Mouse (Mus musculus): ENCODE measurements around the gene Mapk10. TPM values are rescaled to one million over a fixed set of nuclear protein-coding genes. Genes with fewer than 3 reads are reported as not detected.

Gene Mapk10
- polyA plus RNA-seq, 2 experiments: 0.48 to 0.60 TPM

DNA sequence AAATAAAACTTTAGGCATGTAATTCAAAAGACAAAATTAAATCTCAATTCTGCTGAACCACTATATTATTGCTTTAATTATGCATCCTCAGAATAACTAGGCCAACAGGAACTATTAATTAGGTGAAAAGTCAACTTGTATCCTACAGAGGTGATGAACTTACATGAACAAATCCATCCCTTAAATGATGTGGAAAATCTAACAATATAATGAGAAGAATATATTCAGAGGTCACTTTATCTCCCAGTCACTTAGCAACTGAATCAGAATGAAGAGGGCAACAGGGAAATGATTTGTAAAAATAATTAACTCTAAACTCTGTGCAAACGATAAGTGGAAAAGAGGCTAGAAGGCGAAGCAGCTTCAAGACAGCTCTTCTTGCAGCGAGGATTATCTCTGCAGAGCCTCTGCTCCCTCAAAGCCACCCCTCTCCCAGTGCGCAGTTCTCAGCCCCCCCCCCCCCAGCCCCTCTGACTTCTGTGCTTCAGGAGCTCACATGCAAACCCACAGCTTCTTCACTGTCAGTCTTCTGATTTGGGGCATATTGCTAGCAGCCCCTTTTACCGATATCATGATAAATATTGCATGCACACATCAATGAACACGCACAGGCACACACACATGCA lies 138.8 kb downstream of the Mapk10 start:
- H3K4me2 ChIP-seq (replicated peaks; ENCODE audit: low read depth, low read length, severe bottlenecking): no peak overlapping the region
- no peak overlapping the region for H3K9ac ChIP-seq (ENCODE audit: low read depth, low read length, severe bottlenecking)
- no peak for TF ChIP-seq POLR2A (IDR thresholded peaks at IDR 0.05; ENCODE audit: borderline replicate concordance, extremely low read depth, insufficient read depth, insufficient read length)
- no peaks in the 10 kb centered on the region for H3K9me3 ChIP-seq (ENCODE audit: control insufficient read depth, low read length)
- no peaks in the 10 kb centered on the region for H3K36me3 ChIP-seq (ENCODE audit: control insufficient read depth, insufficient read depth, low read length)
- H3K4me1 ChIP-seq (ENCODE audit: control insufficient read depth, insufficient read depth, low read length): no peaks in the 10 kb centered on the region
- H3K4me3 ChIP-seq (replicated peaks; ENCODE audit: low read length): no peak overlapping the region
- H3K27me3 ChIP-seq (ENCODE audit: control insufficient read depth, insufficient read depth, low read length): no peaks in the 10 kb centered on the region
- WGBS: 78% methylated on average over 6 of the region's 6 CpGs
- ATAC-seq (ENCODE audit: low FRiP score, low read depth) (no peak), DNase-seq (ENCODE audit: low spot score) (no peak)
- H3K27ac ChIP-seq (replicated peaks; ENCODE audit: low read depth, low read length): no peak overlapping the region

DNA sequence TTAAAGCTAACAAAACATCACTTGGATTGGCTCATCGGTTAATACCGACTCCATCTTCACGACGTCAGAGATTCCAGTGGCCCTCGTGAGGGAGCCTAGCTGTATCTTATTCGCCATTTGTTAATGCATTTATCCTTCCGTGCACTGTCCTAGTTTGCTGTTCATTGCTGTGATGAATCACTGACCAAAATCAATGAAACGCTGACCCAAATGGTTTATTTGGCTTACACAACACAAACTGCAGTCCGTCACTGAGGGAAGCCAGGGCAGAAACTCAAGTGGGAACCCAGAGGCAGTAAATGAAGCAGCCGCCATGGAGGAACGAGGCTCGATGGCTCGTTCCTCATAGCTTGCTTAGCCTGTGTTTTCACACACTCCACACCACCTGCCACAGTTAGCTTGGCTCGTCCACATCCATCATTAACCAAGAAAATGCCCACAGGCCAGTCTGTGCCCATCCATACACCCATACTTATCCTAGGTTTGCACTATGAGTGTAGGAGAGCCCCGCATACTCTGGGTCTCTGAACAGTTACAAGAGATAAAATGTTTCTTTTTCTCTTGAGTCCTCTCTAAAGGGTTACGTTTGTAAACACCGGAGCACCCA lies 140.0 kb downstream of the Mapk10 start:
- H3K27me3 ChIP-seq (ENCODE audit: control insufficient read depth, insufficient read depth, low read length): no peaks in the 10 kb centered on the region
- no peaks in the 10 kb centered on the region for H3K36me3 ChIP-seq (ENCODE audit: control insufficient read depth, insufficient read depth, low read length)
- no peak overlapping the region for H3K9ac ChIP-seq (ENCODE audit: low read depth, low read length, severe bottlenecking)
- H3K4me1 ChIP-seq (ENCODE audit: control insufficient read depth, insufficient read depth, low read length): no peaks in the 10 kb centered on the region
- TF ChIP-seq POLR2A (IDR thresholded peaks at IDR 0.05; ENCODE audit: borderline replicate concordance, extremely low read depth, insufficient read depth, insufficient read length): no peak
- DNase-seq (ENCODE audit: low spot score): no peak
- H3K27ac ChIP-seq (replicated peaks; ENCODE audit: low read depth, low read length): no peak overlapping the region
- no peaks in the 10 kb centered on the region for H3K9me3 ChIP-seq (ENCODE audit: control insufficient read depth, low read length)
- no peak overlapping the region for H3K4me3 ChIP-seq (replicated peaks; ENCODE audit: low read length)
- 85% methylated on average over 17 of the region's 17 CpGs for WGBS
- no peak for ATAC-seq (ENCODE audit: low FRiP score, low read depth)
- H3K4me2 ChIP-seq (replicated peaks; ENCODE audit: low read depth, low read length, severe bottlenecking): no peak overlapping the region

DNA sequence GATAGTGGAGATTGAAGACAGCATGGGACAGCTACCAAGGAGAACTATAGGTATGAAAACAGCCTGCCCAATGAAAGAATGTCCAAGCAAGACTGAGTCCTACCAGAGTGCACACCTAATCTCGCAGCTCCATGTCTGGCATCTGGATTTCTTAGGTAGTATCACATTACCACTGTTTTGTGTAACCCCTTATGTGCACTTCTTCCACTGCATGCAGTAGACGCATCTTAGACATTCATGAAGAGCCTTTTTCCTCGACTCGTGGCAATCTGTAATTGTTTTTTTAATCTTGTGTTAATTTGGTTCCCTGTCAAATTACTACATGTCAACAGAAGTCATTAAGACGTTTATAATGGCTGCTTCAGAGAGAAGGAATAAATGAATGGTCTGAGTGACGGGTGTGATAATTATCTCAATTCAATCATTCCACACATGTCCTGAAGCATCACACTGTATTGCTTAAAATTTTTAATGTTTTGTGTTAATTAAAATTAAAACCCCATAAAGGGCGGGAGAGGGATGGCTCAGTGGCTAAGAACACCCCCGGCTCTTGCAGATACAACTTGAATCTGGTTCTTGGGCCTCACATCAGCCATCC lies 160.7 kb downstream of the Mapk10 start:
- no peaks in the 10 kb centered on the region for H3K9me3 ChIP-seq (ENCODE audit: control insufficient read depth, low read length)
- no peak for ATAC-seq (ENCODE audit: low FRiP score, low read depth)

DNA sequence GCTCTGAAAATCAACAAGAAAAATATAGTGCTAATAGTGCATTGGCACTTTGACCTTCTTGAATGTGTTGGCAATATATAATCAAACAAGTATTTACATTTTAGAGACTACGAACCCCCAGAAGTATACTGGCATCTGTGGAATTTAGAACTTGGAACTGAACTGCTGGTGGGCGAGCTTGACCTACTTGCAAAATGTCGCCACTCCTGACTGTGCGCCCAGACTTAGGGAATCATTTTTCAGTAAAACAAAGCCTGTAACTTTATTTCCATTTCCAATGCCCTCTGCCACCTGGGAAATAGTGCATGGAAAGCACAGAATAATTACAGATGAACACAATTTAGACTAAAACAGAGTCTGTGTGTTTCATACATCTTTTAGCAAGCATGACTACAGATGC lies 163.1 kb downstream of the Mapk10 start:
- no peak for TF ChIP-seq POLR2A (IDR thresholded peaks at IDR 0.05; ENCODE audit: borderline replicate concordance, extremely low read depth, insufficient read depth, insufficient read length)
- Histone ChIP-seq H3K4me2 (replicated peaks; ENCODE audit: low read depth, low read length, severe bottlenecking) (no peak overlapping the region), H3K4me1 (ENCODE audit: control insufficient read depth, insufficient read depth, low read length) (peaks cover 4% of the 10 kb centered on the region; the same call in 1 of the 2 replicates), H3K27me3 (ENCODE audit: control insufficient read depth, insufficient read depth, low read length) (no peaks in the 10 kb centered on the region), H3K36me3 (ENCODE audit: control insufficient read depth, insufficient read depth, low read length) (no peaks in the 10 kb centered on the region), H3K9me3 (ENCODE audit: control insufficient read depth, low read length) (no peaks in the 10 kb centered on the region), H3K4me3 (replicated peaks; ENCODE audit: low read length) (no peak overlapping the region), H3K9ac (ENCODE audit: low read depth, low read length, severe bottlenecking) (no peak overlapping the region), H3K27ac (replicated peaks; ENCODE audit: low read depth, low read length) (no peak overlapping the region)
- ATAC-seq (ENCODE audit: low FRiP score, low read depth) (no peak), DNase-seq (ENCODE audit: low spot score) (no peak)
- WGBS: 62% methylated on average over 4 of the region's 4 CpGs

More for the DNA sequence above, 160.7 kb downstream of the Mapk10 start:
- 60% methylated on average over 8 of the region's 8 CpGs for WGBS
- no peak for TF ChIP-seq POLR2A (IDR thresholded peaks at IDR 0.05; ENCODE audit: borderline replicate concordance, extremely low read depth, insufficient read depth, insufficient read length)
- no peaks in the 10 kb centered on the region for H3K27me3 ChIP-seq (ENCODE audit: control insufficient read depth, insufficient read depth, low read length)
- no peak overlapping the region for H3K4me3 ChIP-seq (replicated peaks; ENCODE audit: low read length)
- no peak overlapping the region for H3K27ac ChIP-seq (replicated peaks; ENCODE audit: low read depth, low read length)
- H3K9ac ChIP-seq (ENCODE audit: low read depth, low read length, severe bottlenecking): no peak overlapping the region
- H3K4me1 ChIP-seq (ENCODE audit: control insufficient read depth, insufficient read depth, low read length): peaks cover 4% of the 10 kb centered on the region; the same call in 1 of the 2 replicates
- DNase-seq (ENCODE audit: low spot score): no peak
- no peak overlapping the region for H3K4me2 ChIP-seq (replicated peaks; ENCODE audit: low read depth, low read length, severe bottlenecking)
- no peaks in the 10 kb centered on the region for H3K36me3 ChIP-seq (ENCODE audit: control insufficient read depth, insufficient read depth, low read length)

DNA sequence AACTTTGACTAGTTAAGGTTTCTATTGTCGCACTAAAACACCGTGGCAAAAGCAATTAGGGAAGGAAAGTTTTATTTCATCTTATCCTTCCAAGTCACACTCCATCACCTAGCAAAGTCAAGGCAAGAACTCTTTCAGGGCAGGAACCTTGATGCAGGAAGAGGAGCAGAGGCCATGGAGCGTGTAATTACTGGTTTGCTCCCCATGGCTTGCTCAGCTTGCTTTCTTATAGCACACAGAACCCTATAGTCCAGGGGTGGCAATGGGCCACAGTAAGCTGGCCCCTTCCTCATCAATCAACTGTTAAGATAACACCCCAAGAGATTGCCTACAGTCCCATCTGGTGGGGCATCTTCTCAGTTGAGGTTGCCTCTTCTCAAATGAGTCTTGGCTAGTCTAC lies 173.4 kb downstream of the Mapk10 start:
- no peaks in the 10 kb centered on the region for H3K36me3 ChIP-seq (ENCODE audit: control insufficient read depth, insufficient read depth, low read length)
- WGBS: 91% methylated on average over 3 of the region's 3 CpGs
- TF ChIP-seq POLR2A (IDR thresholded peaks at IDR 0.05; ENCODE audit: borderline replicate concordance, extremely low read depth, insufficient read depth, insufficient read length): no peak
- H3K27ac ChIP-seq (replicated peaks; ENCODE audit: low read depth, low read length): no peak overlapping the region
- no peak overlapping the region for H3K9ac ChIP-seq (ENCODE audit: low read depth, low read length, severe bottlenecking)
- no peak for DNase-seq (ENCODE audit: low spot score)
- no peaks in the 10 kb centered on the region for H3K27me3 ChIP-seq (ENCODE audit: control insufficient read depth, insufficient read depth, low read length)
- no peak for ATAC-seq (ENCODE audit: low FRiP score, low read depth)
- H3K4me1 ChIP-seq (ENCODE audit: control insufficient read depth, insufficient read depth, low read length): no peaks in the 10 kb centered on the region
- no peaks in the 10 kb centered on the region for H3K9me3 ChIP-seq (ENCODE audit: control insufficient read depth, low read length)
- H3K4me2 ChIP-seq (replicated peaks; ENCODE audit: low read depth, low read length, severe bottlenecking): no peak overlapping the region
- no peak overlapping the region for H3K4me3 ChIP-seq (replicated peaks; ENCODE audit: low read length)

Data from limb, embryonic 14.5 days (tissue).